Mouse (Mus musculus): ENCODE data around the gene Sf3a2. TPM values are rescaled to one million over a fixed set of nuclear protein-coding genes. Genes with fewer than 3 reads are reported as not detected.

The Sf3a2 gene
- polyA plus RNA-seq, 1 experiment from 2014 or later: 44.7 TPM

DNA sequence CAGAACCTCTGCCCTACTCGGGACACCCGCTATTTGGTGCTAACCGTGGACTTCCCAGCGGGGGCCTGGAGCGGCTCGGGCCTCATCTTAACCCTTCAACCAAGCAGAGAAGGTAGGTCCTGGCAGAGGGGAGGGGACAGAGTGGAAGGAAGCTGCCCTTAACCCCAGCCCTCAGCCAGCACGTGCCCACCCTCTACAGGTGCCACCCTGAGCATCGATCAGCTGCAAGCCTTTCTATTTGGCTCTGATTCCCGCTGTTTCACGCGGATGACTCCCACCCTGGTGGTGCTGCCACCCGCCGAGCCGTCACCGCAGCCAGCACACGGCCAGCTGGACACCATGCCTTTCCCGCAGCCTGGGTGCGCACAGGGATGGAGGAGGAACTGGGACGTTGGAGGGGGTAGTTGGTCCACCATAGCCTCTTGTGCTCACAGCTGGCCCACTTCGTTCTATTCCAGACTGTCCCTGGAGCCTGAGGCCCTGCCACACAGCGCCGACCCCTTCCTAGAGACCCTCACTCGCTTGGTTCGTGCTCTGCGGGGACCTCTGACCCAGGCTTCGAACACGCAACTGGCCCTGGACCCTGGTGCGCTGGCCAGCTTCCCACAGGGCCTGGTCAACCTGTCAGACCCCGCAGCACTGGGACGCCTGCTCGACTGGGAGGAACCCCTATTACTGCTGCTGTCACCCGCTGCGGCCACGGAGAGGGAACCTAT is 8.5 kb downstream of the Sf3a2 start:
- 36% methylated on average over 33 of the region's 34 CpGs for WGBS
- H3K27me3 ChIP-seq (replicated peaks; ENCODE audit: control insufficient read depth, insufficient read depth, low read length): peaks cover 19% of the 10 kb centered on the region
- peak overlapping the region; percentile 84 for H3K9ac ChIP-seq (ENCODE audit: low read depth, low read length)
- peak overlapping the region; percentile 54 for H3K4me3 ChIP-seq (ENCODE audit: low read length)
- H3K9me3 ChIP-seq (ENCODE audit: control insufficient read depth, low read length): no peaks in the 10 kb centered on the region
- H3K27ac ChIP-seq (ENCODE audit: low read depth, low read length): peak overlapping the region; percentile 87
- H3K4me2 ChIP-seq (ENCODE audit: low read length): peak overlapping the region; percentile 98
- H3K36me3 ChIP-seq (ENCODE audit: control insufficient read depth, insufficient read depth, low read length): peaks cover 35% of the 10 kb centered on the region
- ATAC-seq: no peak
- H3K4me1 ChIP-seq (ENCODE audit: control insufficient read depth, insufficient read depth, low read depth, low read length): peaks cover 22% of the 10 kb centered on the region

DNA sequence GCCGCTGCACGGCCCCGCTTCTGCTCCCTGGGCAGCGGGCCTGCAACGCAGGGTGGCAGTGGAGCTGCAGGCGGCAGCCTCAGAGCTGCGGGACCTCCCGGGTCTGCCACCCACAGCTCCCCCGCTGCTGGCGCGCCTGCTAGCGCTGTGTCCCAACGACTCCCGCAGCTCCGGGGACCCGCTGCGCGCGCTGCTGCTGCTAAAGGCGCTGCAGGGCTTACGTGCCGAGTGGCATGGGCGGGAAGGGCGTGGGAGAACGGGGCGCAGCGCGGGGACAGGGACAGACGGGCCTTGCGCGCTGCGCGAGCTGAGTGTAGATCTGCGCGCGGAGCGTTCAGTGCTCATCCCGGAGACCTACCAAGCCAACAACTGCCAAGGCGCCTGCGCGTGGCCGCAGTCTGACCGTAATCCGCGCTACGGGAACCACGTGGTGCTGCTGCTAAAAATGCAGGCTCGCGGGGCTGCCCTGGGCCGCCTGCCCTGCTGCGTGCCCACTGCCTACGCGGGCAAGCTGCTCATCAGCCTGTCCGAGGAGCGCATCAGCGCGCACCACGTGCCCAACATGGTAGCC is 9.1 kb downstream of the Sf3a2 start:
- peak; percentile 87 for ATAC-seq
- Histone ChIP-seq H3K36me3 (ENCODE audit: control insufficient read depth, insufficient read depth, low read length) (peaks cover 30% of the 10 kb centered on the region), H3K9me3 (ENCODE audit: control insufficient read depth, low read length) (no peaks in the 10 kb centered on the region), H3K27me3 (replicated peaks; ENCODE audit: control insufficient read depth, insufficient read depth, low read length) (peaks cover 19% of the 10 kb centered on the region), H3K4me2 (ENCODE audit: low read length) (peak overlapping the region; percentile 98), H3K27ac (ENCODE audit: low read depth, low read length) (peak overlapping the region; percentile 87), H3K4me3 (ENCODE audit: low read length) (peak overlapping the region; percentile 54), H3K9ac (ENCODE audit: low read depth, low read length) (peak overlapping the region; percentile 84), H3K4me1 (ENCODE audit: control insufficient read depth, insufficient read depth, low read depth, low read length) (peaks cover 22% of the 10 kb centered on the region)
- 1% methylated on average over 40 of the region's 58 CpGs for WGBS

DNA sequence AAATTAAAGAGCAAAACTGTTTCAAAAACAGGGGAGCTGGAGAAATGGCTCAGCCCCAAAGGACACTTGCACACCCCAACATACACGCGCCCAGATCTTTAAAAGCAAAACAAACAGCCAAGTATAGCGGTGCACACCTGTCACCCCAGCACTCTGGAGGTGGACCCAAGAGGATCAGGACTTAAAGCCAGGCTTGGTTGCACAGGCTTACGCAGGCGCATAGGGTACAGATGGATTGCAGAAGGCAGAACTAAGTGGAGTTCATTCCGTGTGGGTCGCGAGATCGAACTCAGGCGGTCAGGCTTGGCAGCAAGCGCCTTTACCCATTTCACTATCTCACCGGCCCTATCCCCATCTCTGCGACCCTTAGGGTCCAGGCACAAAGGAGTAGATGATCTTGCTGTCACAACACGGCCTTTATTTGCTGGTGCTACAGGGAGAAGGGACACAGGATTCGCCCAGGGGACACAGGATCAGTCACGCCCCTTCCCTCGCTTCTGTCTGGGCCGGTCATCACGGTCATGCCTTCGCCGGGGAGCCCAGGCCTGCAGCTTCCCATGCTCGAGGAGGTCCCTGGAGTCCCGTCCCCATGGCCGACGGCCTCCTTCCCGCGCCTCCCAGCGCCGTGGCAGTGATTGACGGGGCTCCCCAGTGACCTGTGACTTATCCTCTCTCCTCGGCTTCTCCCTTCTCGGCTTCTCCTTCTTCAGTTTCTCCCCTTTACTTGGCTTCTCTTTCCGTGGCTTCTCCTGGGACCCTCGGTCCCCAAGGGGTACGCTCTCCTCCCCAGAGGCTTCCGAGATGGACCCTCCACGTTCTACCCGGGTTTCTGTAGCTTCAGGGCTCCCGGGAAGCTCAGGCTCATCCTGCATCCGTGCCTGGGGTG is 10.3 kb downstream of the Sf3a2 start:
- H3K4me1 ChIP-seq (ENCODE audit: control insufficient read depth, insufficient read depth, low read depth, low read length): peaks cover 22% of the 10 kb centered on the region
- no peak for ATAC-seq
- peaks cover 19% of the 10 kb centered on the region for H3K36me3 ChIP-seq (ENCODE audit: control insufficient read depth, insufficient read depth, low read length)
- 15% methylated on average over 40 of the region's 40 CpGs for WGBS
- no peak overlapping the region for H3K27ac ChIP-seq (ENCODE audit: low read depth, low read length)
- H3K9ac ChIP-seq (ENCODE audit: low read depth, low read length): peak overlapping the region; percentile 43
- H3K4me2 ChIP-seq (ENCODE audit: low read length): peak overlapping the region; percentile 43
- H3K9me3 ChIP-seq (ENCODE audit: control insufficient read depth, low read length): no peaks in the 10 kb centered on the region
- H3K4me3 ChIP-seq (ENCODE audit: low read length): peak overlapping the region; percentile 17; the same call in 1 of the 2 replicates
- H3K27me3 ChIP-seq (replicated peaks; ENCODE audit: control insufficient read depth, insufficient read depth, low read length): peaks cover 19% of the 10 kb centered on the region

DNA sequence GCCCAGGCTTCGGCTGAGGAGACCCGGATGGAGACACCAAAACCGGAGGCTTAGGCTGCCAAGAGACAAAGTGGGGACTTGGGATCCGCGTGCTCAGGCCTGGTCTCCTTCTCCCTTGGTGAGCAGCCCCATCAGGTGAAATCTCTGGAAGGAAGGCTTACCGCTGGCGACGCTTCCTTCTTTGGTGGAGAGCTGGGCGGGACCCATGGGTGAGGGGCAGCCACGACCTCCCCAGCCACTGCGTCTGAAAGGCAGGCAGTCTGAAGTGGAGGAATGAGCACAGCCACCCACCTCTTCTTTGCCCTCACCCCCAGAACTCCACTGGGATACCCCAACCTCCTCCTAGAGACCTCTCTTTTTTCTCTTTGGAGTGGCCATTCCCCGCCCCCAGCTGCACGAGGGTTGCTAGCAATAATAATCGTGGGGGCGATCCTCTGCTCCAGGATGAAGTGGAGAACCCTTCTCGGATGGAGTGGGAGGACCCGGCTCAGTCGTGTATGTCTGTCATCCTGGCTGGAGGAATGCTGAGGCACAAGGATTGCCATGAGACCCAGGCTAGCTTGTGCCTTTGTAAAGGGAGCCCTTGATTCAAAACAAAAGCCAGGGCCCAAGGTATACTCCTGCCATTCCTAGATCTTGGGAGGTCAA is 11.1 kb downstream of the Sf3a2 start:
- peak overlapping the region; percentile 43 for H3K4me2 ChIP-seq (ENCODE audit: low read length)
- H3K4me3 ChIP-seq (ENCODE audit: low read length): peak overlapping the region; percentile 17; the same call in 1 of the 2 replicates
- peaks cover 12% of the 10 kb centered on the region for H3K36me3 ChIP-seq (ENCODE audit: control insufficient read depth, insufficient read depth, low read length)
- no peak for ATAC-seq
- no peaks in the 10 kb centered on the region for H3K9me3 ChIP-seq (ENCODE audit: control insufficient read depth, low read length)
- H3K27ac ChIP-seq (ENCODE audit: low read depth, low read length): no peak overlapping the region
- peaks cover 22% of the 10 kb centered on the region for H3K4me1 ChIP-seq (ENCODE audit: control insufficient read depth, insufficient read depth, low read depth, low read length)
- WGBS: 8% methylated on average over 16 of the region's 18 CpGs
- H3K27me3 ChIP-seq (replicated peaks; ENCODE audit: control insufficient read depth, insufficient read depth, low read length): peaks cover 19% of the 10 kb centered on the region
- H3K9ac ChIP-seq (ENCODE audit: low read depth, low read length): peak overlapping the region; percentile 43

DNA sequence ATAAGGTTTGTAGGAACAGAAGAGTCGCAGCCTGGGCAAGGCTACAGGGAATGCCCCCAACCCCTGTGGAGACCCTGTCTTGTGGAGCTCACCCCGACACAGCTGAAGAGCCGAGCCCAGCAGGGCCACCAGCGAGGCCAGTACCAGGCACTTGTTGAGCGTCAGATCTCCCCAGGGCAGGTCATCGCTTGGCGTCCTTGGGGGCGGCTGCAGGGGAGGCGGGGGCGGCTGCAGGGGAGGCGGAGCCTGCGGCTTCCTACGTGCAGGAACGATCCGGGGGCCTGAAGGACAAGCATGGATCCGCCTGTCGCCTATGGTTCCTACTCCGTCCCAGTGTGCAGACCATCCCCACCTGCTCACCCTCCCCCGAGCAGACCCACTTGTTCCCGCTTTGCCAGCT is 12.1 kb downstream of the Sf3a2 start:
- 0 out of 2 replicates have a peak overlapping the region, but pooled peaks have one; percentile 27 for H3K9ac ChIP-seq (ENCODE audit: low read depth, low read length)
- H3K36me3 ChIP-seq (ENCODE audit: control insufficient read depth, insufficient read depth, low read length): peaks cover 2% of the 10 kb centered on the region; the same call in 1 of the 2 replicates
- WGBS: 6% methylated on average over 20 of the region's 20 CpGs
- H3K4me3 ChIP-seq (ENCODE audit: low read length): peak overlapping the region; percentile 3; the same call in 1 of the 2 replicates
- H3K9me3 ChIP-seq (ENCODE audit: control insufficient read depth, low read length): no peaks in the 10 kb centered on the region
- no peak for ATAC-seq
- H3K27ac ChIP-seq (ENCODE audit: low read depth, low read length): no peak overlapping the region
- H3K4me2 ChIP-seq (ENCODE audit: low read length): peak overlapping the region; percentile 21
- peaks cover 22% of the 10 kb centered on the region for H3K4me1 ChIP-seq (ENCODE audit: control insufficient read depth, insufficient read depth, low read depth, low read length)
- peaks cover 18% of the 10 kb centered on the region for H3K27me3 ChIP-seq (replicated peaks; ENCODE audit: control insufficient read depth, insufficient read depth, low read length)

DNA sequence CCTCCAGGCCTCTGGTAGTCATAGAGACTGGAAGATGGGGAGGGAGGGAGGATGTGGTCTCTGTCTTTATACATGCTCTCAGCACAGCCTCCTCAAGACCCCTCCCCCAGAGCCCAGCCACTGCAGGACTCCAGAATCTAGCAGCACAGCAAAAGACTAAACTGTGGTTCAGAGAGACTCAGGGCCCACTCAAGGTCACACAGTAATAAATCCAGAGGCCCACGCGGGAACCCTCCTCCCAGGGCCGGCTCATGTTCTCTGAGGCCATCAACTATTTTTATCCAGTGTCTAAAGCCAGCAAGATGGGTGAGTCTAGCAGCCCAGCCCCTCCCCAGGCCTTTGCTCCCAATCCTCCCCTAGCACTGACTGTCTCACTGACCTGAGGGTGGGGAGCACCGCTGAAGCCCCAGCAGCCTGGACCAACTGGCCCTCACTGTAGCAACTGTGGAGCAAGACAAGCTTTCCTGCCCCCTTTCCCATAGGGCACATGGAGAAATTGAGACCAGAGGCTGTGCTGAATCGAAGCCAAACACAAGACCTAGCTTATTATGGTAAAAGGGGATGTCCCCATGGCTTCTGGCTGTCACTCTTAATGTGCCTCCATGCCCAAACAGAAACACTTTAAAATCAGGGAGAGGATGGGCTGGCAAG is 14.5 kb downstream of the Sf3a2 start:
- WGBS: 63% methylated on average over 5 of the region's 5 CpGs
- no peak overlapping the region for H3K27ac ChIP-seq (ENCODE audit: low read depth, low read length)
- no peak overlapping the region for H3K4me2 ChIP-seq (ENCODE audit: low read length)
- H3K36me3 ChIP-seq (ENCODE audit: control insufficient read depth, insufficient read depth, low read length): no peaks in the 10 kb centered on the region
- no peak for ATAC-seq
- no peak overlapping the region; the same call in 1 of the 2 replicates for H3K9ac ChIP-seq (ENCODE audit: low read depth, low read length)
- no peak overlapping the region for H3K4me3 ChIP-seq (ENCODE audit: low read length)
- H3K4me1 ChIP-seq (ENCODE audit: control insufficient read depth, insufficient read depth, low read depth, low read length): peaks cover 7% of the 10 kb centered on the region; the same call in 1 of the 2 replicates
- H3K9me3 ChIP-seq (ENCODE audit: control insufficient read depth, low read length): no peaks in the 10 kb centered on the region
- peaks cover 16% of the 10 kb centered on the region for H3K27me3 ChIP-seq (replicated peaks; ENCODE audit: control insufficient read depth, insufficient read depth, low read length)

DNA sequence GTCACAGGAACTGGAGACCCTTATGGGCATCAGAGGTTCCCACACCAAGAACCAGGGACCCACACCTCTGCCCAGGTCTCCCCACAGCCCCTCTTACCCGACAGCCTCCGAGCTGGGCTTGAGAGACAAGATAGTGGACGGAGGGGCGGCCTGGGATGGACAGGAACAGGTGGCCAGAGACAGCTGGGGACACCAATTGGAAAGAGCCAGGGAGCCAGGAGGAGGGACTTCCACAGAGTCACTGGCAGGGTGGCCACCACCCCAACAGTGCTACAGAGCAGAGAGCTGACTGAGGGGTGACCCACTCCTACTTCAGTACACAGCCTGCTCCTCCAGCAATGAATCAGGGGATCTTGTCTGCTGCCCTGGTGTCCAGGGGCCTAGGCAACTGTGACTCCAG is 15.4 kb downstream of the Sf3a2 start, which contains the start of gene Jsrp1:
Gene Jsrp1, minus strand, starts transcription at position 133 of the 400 bp plus-strand sequence.
- Histone ChIP-seq H3K4me3 (ENCODE audit: low read length) (no peak within 1 kb of the TSS), H3K9ac (ENCODE audit: low read depth, low read length) (no peak within 1 kb of the TSS; the same call in 1 of the 2 replicates), H3K27ac (ENCODE audit: low read depth, low read length) (no peak within 1 kb of the TSS), H3K4me2 (ENCODE audit: low read length) (no peak within 1 kb of the TSS), H3K9me3 (ENCODE audit: control insufficient read depth, low read length) (no peaks in the 10 kb centered on the region), H3K4me1 (ENCODE audit: control insufficient read depth, insufficient read depth, low read depth, low read length) (peaks cover 6% of the 10 kb centered on the region; the same call in 1 of the 2 replicates), H3K27me3 (replicated peaks; ENCODE audit: control insufficient read depth, insufficient read depth, low read length) (peaks cover 16% of the 10 kb centered on the region), H3K36me3 (ENCODE audit: control insufficient read depth, insufficient read depth, low read length) (no peaks in the 10 kb centered on the region)
- WGBS: 74% methylated on average over 4 of the region's 4 CpGs
- ATAC-seq: no peak

DNA sequence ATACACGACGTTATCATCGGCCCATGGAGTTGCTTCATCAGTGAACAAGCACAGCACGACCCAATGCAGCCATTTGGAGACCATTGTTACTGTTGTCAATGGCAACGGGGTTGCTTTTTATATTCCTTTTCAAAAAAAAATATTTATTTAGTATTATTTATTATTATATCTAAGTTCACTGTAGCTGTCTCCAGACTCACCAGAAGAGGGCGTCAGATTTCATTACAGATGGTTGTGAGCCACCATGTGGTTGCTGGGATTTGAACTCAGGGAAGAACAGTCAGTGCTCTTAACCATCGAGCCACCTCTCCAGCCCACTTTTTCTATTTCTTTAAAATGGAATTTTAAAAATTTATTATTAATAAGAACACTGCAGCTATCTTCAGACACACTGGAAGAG is 16.8 kb downstream of the Sf3a2 start:
- Histone ChIP-seq H3K36me3 (ENCODE audit: control insufficient read depth, insufficient read depth, low read length) (no peaks in the 10 kb centered on the region), H3K27ac (ENCODE audit: low read depth, low read length) (no peak overlapping the region), H3K4me3 (ENCODE audit: low read length) (no peak overlapping the region), H3K4me2 (ENCODE audit: low read length) (no peak overlapping the region), H3K9ac (ENCODE audit: low read depth, low read length) (no peak overlapping the region), H3K27me3 (replicated peaks; ENCODE audit: control insufficient read depth, insufficient read depth, low read length) (peaks cover 7% of the 10 kb centered on the region), H3K4me1 (ENCODE audit: control insufficient read depth, insufficient read depth, low read depth, low read length) (no peaks in the 10 kb centered on the region; the same call in 1 of the 2 replicates), H3K9me3 (ENCODE audit: control insufficient read depth, low read length) (no peaks in the 10 kb centered on the region)
- WGBS: 65% methylated on average over 7 of the region's 7 CpGs
- ATAC-seq: no peak
